Mouse (Mus musculus) ES-Bruce4 (cell line): Measurements from ENCODE around the gene Btbd35f28. TPM values are rescaled to one million over a fixed set of nuclear protein-coding genes. Genes with fewer than 3 reads are reported as not detected.
"Not testable (repeated sequence)": the region's sequence is repeated elsewhere in the genome, so short reads cannot be mapped to it uniquely, and the experiment has no call there.

Experiments
- H3K27ac ChIP-seq: 2 replicates; pipeline ENCODE4 v1.5.1; 2012; ENCODE audit warnings: low read length, inconsistent platforms; ENCODE audit not compliant: insufficient read depth
- H3K27me3 ChIP-seq: 2 replicates; pipeline ENCODE4 v1.6.1; 2012; ENCODE audit warnings: mild to moderate bottlenecking, low read length, inconsistent platforms; ENCODE audit not compliant: control insufficient read depth, poor library complexity, insufficient read depth, severe bottlenecking
- H3K36me3 ChIP-seq: 2 replicates; pipeline ENCODE4 v1.6.1; 2012; ENCODE audit warnings: inconsistent platforms, mild to moderate bottlenecking, low read length, moderate library complexity; ENCODE audit not compliant: control insufficient read depth, poor library complexity, insufficient read depth, severe bottlenecking
- H3K4me1 ChIP-seq: one replicate; pipeline ENCODE4 v1.8.1; 2011; ENCODE audit warnings: low read length; ENCODE audit not compliant: control insufficient read depth, insufficient read depth
- H3K4me3 ChIP-seq: 2 replicates; pipeline ENCODE4 v1.5.1; 2011; ENCODE audit warnings: low read depth, mild to moderate bottlenecking, low read length
- H3K9ac ChIP-seq: 2 replicates; pipeline ENCODE4 v1.6.1; 2012; ENCODE audit warnings: low read depth, mild to moderate bottlenecking, inconsistent platforms; ENCODE audit not compliant: poor library complexity, severe bottlenecking
- H3K9me3 ChIP-seq: replicated peaks from 2 replicates; pipeline ENCODE4 v1.6.1; 2012; ENCODE audit warnings: mild to moderate bottlenecking, low read length, inconsistent platforms; ENCODE audit not compliant: control insufficient read depth, poor library complexity, insufficient read depth, severe bottlenecking
- polyA plus RNA-seq: library from polyadenylated mRNA; stranded (reverse); fragments of >200 nt; gene quantifications from 2 replicates; pipeline ENCODE4 v1.2.4, GENCODE M21; 2011; ENCODE audit warnings: low read depth; ENCODE audit not compliant: missing spikeins, insufficient read depth, insufficient read length

Gene Btbd35f28
- not detected in 2 replicates for polyA plus RNA-seq

GRCm38 (mm10) chrX:4196276-4196675 lies at the start of gene Btbd35f28:
TSS of gene Btbd35f28 (plus strand) at chrX:4196576.
- H3K27ac ChIP-seq, result not testable (repeated sequence)

More at GRCm38 (mm10) chrX:4196276-4196675, at the start of gene Btbd35f28:
- H3K4me1 ChIP-seq, H3K4me3 ChIP-seq, H3K9me3 ChIP-seq, H3K36me3 ChIP-seq, H3K27me3 ChIP-seq, H3K9ac ChIP-seq: not testable (repeated sequence)

Other genes starting within 250 kb of the Btbd35f28 start
- not detected in 2 replicates for gene Btbd35f16, start 239.6 kb upstream of the Btbd35f28 start, polyA plus RNA-seq
- gene Btbd35f3, start 158.9 kb upstream of the Btbd35f28 start, polyA plus RNA-seq, result not detected in 2 replicates
- not detected in 2 replicates for gene Btbd35f20, start 94.7 kb downstream of the Btbd35f28 start, polyA plus RNA-seq
- not detected in 2 replicates for gene Btbd35f17, start 174.1 kb downstream of the Btbd35f28 start, polyA plus RNA-seq